Mouse (Mus musculus) CH12.LX (cell line): Measurements from ENCODE around the gene 4930556J24Rik. TPM values are rescaled to one million over a fixed set of nuclear protein-coding genes. Genes with fewer than 3 reads are reported as not detected.

ENCODE experiments used
- DNase-seq: peaks from one replicate; pipeline ENCODE4 v3.0.0-alpha.2; 2013; ENCODE audit errors: extremely low read depth
- H3K27ac ChIP-seq: 2 replicates; pipeline ENCODE4 v1.5.1; 2012; ENCODE audit warnings: low read depth, mild to moderate bottlenecking, control low read depth, moderate library complexity; ENCODE audit not compliant: insufficient read depth
- H3K27me3 ChIP-seq: replicated peaks from 2 replicates; pipeline ENCODE3; 2012; ENCODE audit warnings: inconsistent platforms
- H3K36me3 ChIP-seq, 2 experiments: replicated peaks in 1 of 2; 2 replicates each; pipeline versions ENCODE3 to v1.6.1; 2012; ENCODE audit warnings: inconsistent platforms in 1 of 2, low read length in 1 of 2, mild to moderate bottlenecking in 1 of 2, mixed read lengths in 1 of 2, moderate library complexity in 1 of 2; ENCODE audit not compliant: control insufficient read depth in 1 of 2, insufficient read depth in 1 of 2
- H3K4me1 ChIP-seq, 2 experiments: 2 replicates each; pipeline ENCODE4 v1.6.1; 2012; ENCODE audit warnings: inconsistent platforms in 1 of 2, moderate library complexity in 1 of 2; ENCODE audit not compliant: insufficient read depth in 2 of 2, control insufficient read depth in 1 of 2
- H3K4me2 ChIP-seq: 2 replicates; pipeline ENCODE4 v1.6.1; 2012; ENCODE audit warnings: low read depth, mild to moderate bottlenecking, control low read depth; ENCODE audit not compliant: poor library complexity, insufficient read depth, severe bottlenecking
- H3K4me3 ChIP-seq, 3 experiments: fragments of 150-350 bp in 1 of 3; sonication (generic) in 1 of 3; replicated peaks in 1 of 3; 2 replicates each; pipeline versions ENCODE3 to v1.5.1; 2011 to 2012; ENCODE audit warnings: low read depth in 2 of 3, low read length in 2 of 3, mild to moderate bottlenecking in 2 of 3, moderate library complexity in 2 of 3, control low read depth in 1 of 3, improper control_type of control experiment in 1 of 3, inconsistent platforms in 1 of 3, mixed read lengths in 1 of 3; ENCODE audit not compliant: poor library complexity in 1 of 3
- H3K79me2 ChIP-seq: replicated peaks from 2 replicates; pipeline ENCODE4 v1.6.1; 2012; ENCODE audit warnings: mild to moderate bottlenecking, moderate library complexity; ENCODE audit not compliant: control insufficient read depth, poor library complexity, insufficient read depth, severe bottlenecking; ENCODE audit errors: extremely low read depth
- H3K9ac ChIP-seq: 2 replicates; pipeline ENCODE4 v1.6.1; 2012; ENCODE audit warnings: low read depth, mild to moderate bottlenecking, control low read depth, moderate library complexity; ENCODE audit not compliant: insufficient read depth
- H3K9me3 ChIP-seq: replicated peaks from 2 replicates; pipeline ENCODE3; 2012; ENCODE audit warnings: low read length, inconsistent platforms, mixed read lengths
- CHD1 ChIP-seq: IDR thresholded peaks from 2 replicates; pipeline ENCODE4 v1.6.1; 2012; ENCODE audit warnings: low read depth, low read length, improper control_type of control experiment, inconsistent platforms
- CTCF ChIP-seq, 2 experiments: IDR thresholded peaks in 1 of 2; conservative IDR thresholded peaks in 1 of 2; 2 replicates each; pipeline ENCODE4 v1.5.1; 2011 to 2012; ENCODE audit warnings: low read depth in 2 of 2, low read length in 2 of 2, improper control_type of control experiment in 1 of 2, inconsistent platforms in 1 of 2, mild to moderate bottlenecking in 1 of 2, moderate library complexity in 1 of 2
- ELF1 ChIP-seq: IDR thresholded peaks from 2 replicates; pipeline ENCODE4 v1.6.1; 2014; ENCODE audit warnings: low read depth, mild to moderate bottlenecking, inconsistent platforms, low read length, improper control_type of control experiment
- EP300 ChIP-seq: IDR thresholded peaks from 2 replicates; pipeline ENCODE4 v1.6.1; 2011; ENCODE audit warnings: low read length, improper control_type of control experiment
- GABPA ChIP-seq: IDR thresholded peaks from 2 replicates; pipeline ENCODE4 v1.6.1; 2012; ENCODE audit warnings: low read depth, low read length, improper control_type of control experiment, inconsistent platforms; ENCODE audit not compliant: insufficient replicate concordance
- HCFC1 ChIP-seq: IDR thresholded peaks from 2 replicates; pipeline ENCODE4 v1.6.1; 2012; ENCODE audit warnings: low read depth, mild to moderate bottlenecking, inconsistent platforms, low read length, improper control_type of control experiment
- IRF4 ChIP-seq: IDR thresholded peaks from 2 replicates; pipeline ENCODE4 v1.6.1; 2014; ENCODE audit warnings: low read depth, mild to moderate bottlenecking, inconsistent platforms, low read length, improper control_type of control experiment
- JUN ChIP-seq: IDR thresholded peaks from 2 replicates; pipeline ENCODE4 v1.6.1; 2011; ENCODE audit warnings: low read depth, mild to moderate bottlenecking, low read length, improper control_type of control experiment, moderate library complexity; ENCODE audit not compliant: insufficient read depth
- KAT2A ChIP-seq: IDR thresholded peaks from 2 replicates; pipeline ENCODE4 v1.6.1; 2012; ENCODE audit warnings: low read length, improper control_type of control experiment, inconsistent platforms; ENCODE audit not compliant: insufficient replicate concordance
- MAFK ChIP-seq: IDR thresholded peaks from 2 replicates; pipeline ENCODE4 v1.6.1; 2011; ENCODE audit warnings: low read length, improper control_type of control experiment; ENCODE audit not compliant: insufficient replicate concordance
- MAX ChIP-seq: IDR thresholded peaks from 2 replicates; pipeline ENCODE4 v1.6.1; 2011; ENCODE audit warnings: low read length, improper control_type of control experiment
- MAZ ChIP-seq: IDR thresholded peaks from 2 replicates; pipeline ENCODE4 v1.6.1; 2012; ENCODE audit warnings: low read depth, mild to moderate bottlenecking, inconsistent platforms, low read length, improper control_type of control experiment, moderate library complexity
- MEF2A ChIP-seq: IDR thresholded peaks from 2 replicates; pipeline ENCODE4 v1.6.1; 2014; ENCODE audit warnings: low read depth, mild to moderate bottlenecking, inconsistent platforms, low read length, improper control_type of control experiment, borderline replicate concordance
- MXI1 ChIP-seq: IDR thresholded peaks from 2 replicates; pipeline ENCODE4 v1.6.1; 2011; ENCODE audit warnings: mild to moderate bottlenecking, low read depth, low read length, improper control_type of control experiment
- MYC ChIP-seq: IDR thresholded peaks from 2 replicates; pipeline ENCODE4 v1.6.1; 2011; ENCODE audit warnings: low read depth, mild to moderate bottlenecking, improper control_type of control experiment, low read length
- NELFE ChIP-seq: IDR thresholded peaks from 2 replicates; pipeline ENCODE4 v1.6.1; 2011; ENCODE audit warnings: low read depth, low read length, improper control_type of control experiment
- NRF1 ChIP-seq: IDR thresholded peaks from 2 replicates; pipeline ENCODE4 v1.6.1; 2014; ENCODE audit warnings: low read depth, mild to moderate bottlenecking, inconsistent platforms, low read length, improper control_type of control experiment, moderate library complexity
- POLR2A ChIP-seq: IDR thresholded peaks from 2 replicates; pipeline ENCODE4 v1.6.1; 2011; ENCODE audit warnings: low read depth, mild to moderate bottlenecking, improper control_type of control experiment, low read length
- RAD21 ChIP-seq: IDR thresholded peaks from 2 replicates; pipeline ENCODE4 v1.6.1; 2011; ENCODE audit warnings: low read depth, mild to moderate bottlenecking, low read length, improper control_type of control experiment, moderate library complexity
- RCOR1 ChIP-seq: conservative IDR thresholded peaks from 2 replicates; pipeline ENCODE4 v1.6.1; 2012; ENCODE audit warnings: low read depth, mild to moderate bottlenecking, inconsistent platforms, low read length, improper control_type of control experiment
- SIN3A ChIP-seq: IDR thresholded peaks from 2 replicates; pipeline ENCODE4 v1.6.1; 2012; ENCODE audit warnings: low read length, improper control_type of control experiment, inconsistent platforms
- SMC3 ChIP-seq: IDR thresholded peaks from 2 replicates; pipeline ENCODE4 v1.6.1; 2011; ENCODE audit warnings: low read depth, low read length, improper control_type of control experiment
- TBP ChIP-seq: conservative IDR thresholded peaks from 2 replicates; pipeline ENCODE4 v1.6.1; 2011; ENCODE audit warnings: low read depth, low read length, improper control_type of control experiment
- TCF12 ChIP-seq: IDR thresholded peaks from 2 replicates; pipeline ENCODE4 v1.6.1; 2014; ENCODE audit warnings: low read depth, mild to moderate bottlenecking, inconsistent platforms, low read length, improper control_type of control experiment
- USF1 ChIP-seq: IDR thresholded peaks from 2 replicates; pipeline ENCODE4 v1.6.1; 2014; ENCODE audit warnings: low read depth, mild to moderate bottlenecking, inconsistent platforms, low read length, improper control_type of control experiment
- USF2 ChIP-seq: conservative IDR thresholded peaks from 2 replicates; pipeline ENCODE4 v1.6.1; 2011; ENCODE audit warnings: low read depth, low read length, improper control_type of control experiment
- ZC3H11A ChIP-seq: IDR thresholded peaks from 2 replicates; pipeline ENCODE4 v1.6.1; 2012; ENCODE audit warnings: low read depth, mild to moderate bottlenecking, inconsistent platforms, low read length, improper control_type of control experiment
- dilution Hi-C: fragments of 300-500 bp; cut with MboI; formaldehyde crosslinking; loops from 2 replicates; pipeline ENCODE4 v1.14.3; 2020; ENCODE audit warnings: low sequenced_read_pairs; ENCODE audit not compliant: extremely low pct_unique_long_range_greater_than_20kb, extremely low pct_ligation_motif_present
- in situ Hi-C: fragments of 300-500 bp; cut with MboI; formaldehyde crosslinking; loops from 3 replicates; pipeline ENCODE4 v1.14.3; 2019; ENCODE audit warnings: low sequenced_read_pairs, low pct_ligation_motif_present, low pct_unique_long_range_greater_than_20kb, mixed read lengths
- polyA plus RNA-seq: library from polyadenylated mRNA; unstranded; fragments of >175 nt; gene quantifications from 2 replicates; pipeline ENCODE4 v1.2.1, GENCODE M21; 2012; ENCODE audit warnings: low read depth; ENCODE audit not compliant: insufficient read length
- total RNA-seq, 2 experiments: library from RNA; depleted of rRNA; stranded (reverse); fragments of 300-350 nt in 1 of 2; fragments of >200 nt in 1 of 2; gene quantifications; 2 replicates each; pipeline ENCODE4 v1.2.3; 2012 to 2014

4930556J24Rik gene
- total and polyA plus RNA-seq, 3 experiments, result 0.21 to 0.70 TPM; not detected in 1

DNA sequence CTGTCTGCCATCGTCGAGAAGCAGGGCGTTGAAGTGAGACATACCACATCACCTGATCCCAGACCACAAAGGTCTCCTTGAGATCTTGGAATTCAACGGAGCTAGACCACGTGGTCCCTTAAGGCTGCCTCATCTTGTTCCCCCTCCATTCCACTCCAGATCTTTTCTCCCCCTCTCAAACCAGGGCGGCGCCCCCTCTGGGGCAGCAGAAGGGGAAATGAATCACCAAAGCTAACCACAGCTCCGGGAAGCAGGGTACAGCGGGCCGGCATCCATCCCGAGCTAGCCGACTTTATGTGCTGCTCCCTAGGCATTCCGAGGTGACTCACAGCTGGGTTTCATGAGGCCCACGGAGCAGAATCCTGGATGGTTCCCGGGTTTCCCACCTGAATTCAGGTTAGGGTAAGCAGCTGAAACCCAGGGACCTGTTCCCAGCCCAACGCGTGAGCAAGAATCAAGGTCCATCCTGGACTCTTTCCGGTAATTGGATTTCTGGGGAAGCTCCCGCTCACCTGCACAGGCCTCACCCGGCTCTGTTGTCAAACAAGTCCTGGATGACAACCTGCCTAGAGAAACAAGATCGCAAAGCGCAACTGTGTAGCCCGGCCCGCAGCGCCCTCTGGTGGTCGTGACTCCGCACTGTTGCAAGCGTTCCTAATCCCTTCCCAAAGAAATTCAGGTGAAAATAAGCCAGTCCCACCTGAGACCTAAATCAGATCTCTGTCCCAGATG, 62.3 kb downstream of the 4930556J24Rik start, which contains the start of gene Slc35e4:
Slc35e4 (minus strand) TSS at position 556 of the 732 bp plus-strand sequence.
- H3K79me2 ChIP-seq, result no peaks in the 10 kb centered on the region
- dilution Hi-C loops (no loop called here), in situ Hi-C loops (loop anchor here (25.0 kb wide), 1 partner anchor 377 kb away; the partner anchor contains the start of gene Smtn)
- H3K27me3 ChIP-seq, result peaks cover 13% of the 10 kb centered on the region
- peak within 1 kb of the TSS; percentile 80 for H3K4me2 ChIP-seq
- peaks cover 0 to 6% of the 10 kb centered on the region in 2 experiments for H3K36me3 ChIP-seq
- peak; percentile 73 for DNase-seq
- H3K9ac ChIP-seq, result peak within 1 kb of the TSS; percentile 65
- no peaks in the 10 kb centered on the region for H3K9me3 ChIP-seq
- H3K4me3 ChIP-seq, result peak within 1 kb of the TSS; percentile 61 to 83 (median 75)
- H3K27ac ChIP-seq, result peak within 1 kb of the TSS; percentile 15; the same call in 1 of the 2 replicates
- peaks cover 34 to 49% of the 10 kb centered on the region in 2 experiments for H3K4me1 ChIP-seq
- TF ChIP-seq SMC3 (peak; percentile 72), GABPA (no peak), MYC (peak; percentile 78), HCFC1 (peak; percentile 24; the same call in 1 of the 2 replicates), RAD21 (peak; percentile 62), CHD1 (0 out of 2 replicates have a peak, but pooled peaks have one; percentile 83), IRF4 (peak; percentile 83), MEF2A (peak; percentile 53), MAZ (no peak), TBP (no peak), SIN3A (peak; percentile 79; the same call in 1 of the 2 replicates), NRF1 (0 out of 2 replicates have a peak, but pooled peaks have one; percentile 18), MAFK (no peak), MAX (peak; percentile 95), ZC3H11A (no peak), MXI1 (peak; percentile 52; the same call in 1 of the 2 replicates), RCOR1 (no peak), CTCF (conservative IDR thresholded peaks at IDR 0.05 in 1 of 2, IDR thresholded peaks at IDR 0.05 in 1 of 2; ENCODE audit: low read depth in 2 of 2, low read length in 2 of 2) (peak; percentile 62 to 85), USF2 (peak; percentile 60), KAT2A (no peak), NELFE (peak; percentile 66), TCF12 (0 out of 2 replicates have a peak, but pooled peaks have one; percentile 43), JUN (no peak), ELF1 (peak; percentile 24; the same call in 1 of the 2 replicates), USF1 (peak; percentile 37), EP300 (0 out of 2 replicates have a peak, but pooled peaks have one; percentile 23), POLR2A (no peak)
